Mouse (Mus musculus): ENCODE results near the gene Strn4.

DNA sequence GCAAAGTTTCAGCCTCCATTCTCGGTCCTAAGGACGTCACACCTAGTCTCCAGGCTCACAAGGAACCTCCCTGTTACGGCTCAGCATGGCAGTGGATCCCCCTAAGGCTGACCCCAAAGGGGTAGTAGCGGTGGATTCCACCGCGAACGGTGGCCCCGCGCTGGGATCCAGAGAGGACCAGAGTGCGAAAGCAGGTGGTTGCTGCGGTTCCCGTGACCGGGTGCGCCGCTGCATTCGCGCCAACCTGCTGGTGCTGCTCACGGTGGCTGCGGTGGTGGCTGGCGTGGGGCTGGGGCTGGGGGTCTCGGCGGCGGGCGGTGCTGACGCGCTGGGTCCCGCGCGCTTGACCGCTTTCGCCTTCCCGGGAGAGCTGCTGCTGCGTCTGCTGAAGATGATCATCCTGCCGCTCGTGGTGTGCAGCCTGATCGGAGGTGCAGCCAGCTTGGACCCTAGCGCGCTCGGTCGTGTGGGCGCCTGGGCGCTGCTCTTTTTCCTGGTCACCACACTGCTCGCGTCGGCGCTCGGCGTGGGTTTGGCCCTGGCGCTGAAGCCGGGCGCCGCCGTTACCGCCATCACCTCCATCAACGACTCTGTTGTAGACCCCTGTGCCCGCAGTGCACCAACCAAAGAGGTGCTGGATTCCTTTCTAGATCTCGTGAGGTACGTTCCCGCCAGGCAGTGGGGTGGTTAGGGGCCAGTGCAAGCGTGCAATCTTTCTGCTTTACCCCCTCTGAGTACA, 33.7 kb upstream of the Strn4 start:
- TF ChIP-seq CTCF (IDR thresholded peaks at IDR 0.05; ENCODE audit: low read depth) = no peak
- no peak for TF ChIP-seq EP300 (IDR thresholded peaks at IDR 0.05; ENCODE audit: low read depth)

Data from liver, postnatal 0 days (tissue).